Mouse (Mus musculus) E14TG2a.4 (cell line): ENCODE measurements around the gene Sele.

Experiments
- CTCF ChIP-seq: conservative IDR thresholded peaks from 2 replicates; pipeline ENCODE4 v1.5.1; 2014; ENCODE audit warnings: low read length
- NANOG ChIP-seq: IDR thresholded peaks from 2 replicates; pipeline ENCODE4 v1.6.1; 2014; ENCODE audit warnings: borderline replicate concordance, low read length, mixed read lengths
- POU5F1 ChIP-seq: IDR thresholded peaks from 2 replicates; pipeline ENCODE4 v1.6.1; 2014; ENCODE audit warnings: low read length, borderline replicate concordance

- TF ChIP-seq CTCF (no peak), NANOG (no peak), POU5F1 (no peak)
Observed at GRCm38 (mm10) chr1:164025685-164026084, 22.3 kb upstream of the Sele start.
